Mouse (Mus musculus): ENCODE measurements around the gene Olfr723. TPM values are rescaled to one million over a fixed set of nuclear protein-coding genes. Genes with fewer than 3 reads are reported as not detected.
"Not testable (repeated sequence)": the region's sequence is repeated elsewhere in the genome, so short reads cannot be mapped to it uniquely, and the experiment has no call there.

Olfr723 gene
- total RNA-seq (2012; rRNA removed) (not detected in 2 replicates), polyA plus RNA-seq (2012; ENCODE audit: insufficient read depth in 1 of 2, insufficient read length in 2 of 2, low read depth in 1 of 2, low replicate concordance in 2 of 2, missing spikeins in 1 of 2) (not detected)

- not testable (repeated sequence) for H3K79me2 ChIP-seq (ENCODE audit: control insufficient read depth, insufficient read depth, low read length, poor library complexity); H3K36me3 ChIP-seq (ENCODE audit: control insufficient read depth in 1 of 2, insufficient read depth in 2 of 2, low read length in 2 of 2); DNase-seq (ENCODE audit: low read depth, low spot score); H3K27me3 ChIP-seq (ENCODE audit: control insufficient read depth in 1 of 2, insufficient read depth in 2 of 2, low read length in 2 of 2); H3K9me3 ChIP-seq (replicated peaks; ENCODE audit: insufficient read depth, low read length); H3K4me3 ChIP-seq (ENCODE audit: control insufficient read depth in 1 of 2, insufficient read depth in 1 of 2, low read depth in 2 of 2, low read length in 2 of 2); H3K27ac ChIP-seq (ENCODE audit: control insufficient read depth, low read depth, low read length); H3K4me1 ChIP-seq (ENCODE audit: control insufficient read depth in 1 of 2, insufficient read depth in 2 of 2, low read length in 2 of 2); H3K9ac ChIP-seq (ENCODE audit: control insufficient read depth, low read depth, low read length, poor library complexity, severe bottlenecking)
These were observed at the start of gene Olfr723 for GRCm38 (mm10) chr14:49931687-49932086. Gene Olfr723, minus strand, starts transcription at chr14:49931787.

- not testable (repeated sequence) for DNase-seq (ENCODE audit: low read depth, low spot score); H3K36me3 ChIP-seq (ENCODE audit: control insufficient read depth in 1 of 2, insufficient read depth in 2 of 2, low read length in 2 of 2); H3K27me3 ChIP-seq (ENCODE audit: control insufficient read depth in 1 of 2, insufficient read depth in 2 of 2, low read length in 2 of 2)
These were observed 31.6 kb upstream of the Olfr723 start, which contains the start of gene Olfr724 for GRCm38 (mm10) chr14:49963174-49963573. Gene Olfr724, minus strand, starts transcription at chr14:49963274.

GRCm38 (mm10) chr14:49955890-49956289 is 24.3 kb upstream of the Olfr723 start:
- Histone ChIP-seq H3K27ac (ENCODE audit: control insufficient read depth, low read depth, low read length) (no peak overlapping the region), H3K4me3 (ENCODE audit: control insufficient read depth in 1 of 2, insufficient read depth in 1 of 2, low read depth in 2 of 2, low read length in 2 of 2) (no peak overlapping the region), H3K79me2 (ENCODE audit: control insufficient read depth, insufficient read depth, low read length, poor library complexity) (no peaks in the 10 kb centered on the region), H3K27me3 (ENCODE audit: control insufficient read depth in 1 of 2, insufficient read depth in 2 of 2, low read length in 2 of 2) (no peaks in the 10 kb centered on the region), H3K9ac (ENCODE audit: control insufficient read depth, low read depth, low read length, poor library complexity, severe bottlenecking) (no peak overlapping the region), H3K36me3 (ENCODE audit: control insufficient read depth in 1 of 2, insufficient read depth in 2 of 2, low read length in 2 of 2) (no peaks in the 10 kb centered on the region), H3K9me3 (replicated peaks; ENCODE audit: insufficient read depth, low read length) (no peaks in the 10 kb centered on the region), H3K4me1 (ENCODE audit: control insufficient read depth in 1 of 2, insufficient read depth in 2 of 2, low read length in 2 of 2) (no peaks in the 10 kb centered on the region)
- no peak for DNase-seq (ENCODE audit: low read depth, low spot score)
- no peak for TF ChIP-seq MYC (IDR thresholded peaks at IDR 0.05; ENCODE audit: low read depth, low read length)
- no peak for TF ChIP-seq MYB (IDR thresholded peaks at IDR 0.05; ENCODE audit: low read depth, low read length)
- TF ChIP-seq TCF12 (IDR thresholded peaks at IDR 0.05; ENCODE audit: low read depth, low read length): no peak
- no peak for TF ChIP-seq USF2 (IDR thresholded peaks at IDR 0.05; ENCODE audit: borderline replicate concordance in 1 of 2, insufficient read depth in 1 of 2, low read depth in 1 of 2, low read length in 2 of 2)
- TF ChIP-seq NRF1 (IDR thresholded peaks at IDR 0.05; ENCODE audit: insufficient read depth, low read depth, low read length, poor library complexity, severe bottlenecking): no peak
- no peak for TF ChIP-seq ELF1 (IDR thresholded peaks at IDR 0.05; ENCODE audit: low read depth, low read length)
- no peak for TF ChIP-seq NELFE (IDR thresholded peaks at IDR 0.05; ENCODE audit: low read depth, low read length)
- no peak for TF ChIP-seq BHLHE40 (IDR thresholded peaks at IDR 0.05; ENCODE audit: borderline replicate concordance, low read depth, low read length)
- TF ChIP-seq CTCF (IDR thresholded peaks at IDR 0.05 in 2 of 3, conservative IDR thresholded peaks at IDR 0.05 in 1 of 3; ENCODE audit: control insufficient read depth in 1 of 3, insufficient read depth in 1 of 3, low read depth in 2 of 3, low read length in 3 of 3, poor library complexity in 1 of 3, severe bottlenecking in 1 of 3): no peak
- TF ChIP-seq MEF2A (IDR thresholded peaks at IDR 0.05; ENCODE audit: extremely low read depth, insufficient replicate concordance, low read depth, low read length, poor library complexity, severe bottlenecking): no peak
- no peak for TF ChIP-seq MAFK (IDR thresholded peaks at IDR 0.05; ENCODE audit: borderline replicate concordance, low read depth, low read length)
- TF ChIP-seq ETS1 (IDR thresholded peaks at IDR 0.05; ENCODE audit: low read depth, low read length): no peak
- no peak for TF ChIP-seq CHD2 (IDR thresholded peaks at IDR 0.05; ENCODE audit: low read length)
- no peak for TF ChIP-seq RCOR1 (IDR thresholded peaks at IDR 0.05; ENCODE audit: low read depth, low read length)
- TF ChIP-seq MAZ (IDR thresholded peaks at IDR 0.05; ENCODE audit: low read depth, low read length): no peak
- no peak for TF ChIP-seq GABPA (IDR thresholded peaks at IDR 0.05; ENCODE audit: low read depth, low read length)
- TF ChIP-seq POLR2AphosphoS2 (IDR thresholded peaks at IDR 0.05; ENCODE audit: low read length): no peak

More at GRCm38 (mm10) chr14:49963174-49963573, 31.6 kb upstream of the Olfr723 start, which contains the start of gene Olfr724:
- not testable (repeated sequence) for H3K27ac ChIP-seq (ENCODE audit: control insufficient read depth, low read depth, low read length); H3K79me2 ChIP-seq (ENCODE audit: control insufficient read depth, insufficient read depth, low read length, poor library complexity); H3K9me3 ChIP-seq (replicated peaks; ENCODE audit: insufficient read depth, low read length); H3K9ac ChIP-seq (ENCODE audit: control insufficient read depth, low read depth, low read length, poor library complexity, severe bottlenecking); H3K4me1 ChIP-seq (ENCODE audit: control insufficient read depth in 1 of 2, insufficient read depth in 2 of 2, low read length in 2 of 2); H3K4me3 ChIP-seq (ENCODE audit: control insufficient read depth in 1 of 2, insufficient read depth in 1 of 2, low read depth in 2 of 2, low read length in 2 of 2)
